Mouse (Mus musculus): ENCODE results near the gene Gm29427. TPM values are rescaled to one million over a fixed set of nuclear protein-coding genes. Genes with fewer than 3 reads are reported as not detected.

The Gm29427 gene
- polyA plus RNA-seq (2012; rRNA removed): 0.01 TPM in 1 of 2 replicates, not detected in the other

GRCm38 (mm10) chr1:130715561-130716217 lies at the start of gene Gm29427:
Gene Gm29427, minus strand, starts transcription at chr1:130715799.

GRCm38 (mm10) chr1:130731741-130732337 lies 16.2 kb upstream of the Gm29427 start, which contains the start of gene AA986860:
Gene AA986860, plus strand, starts transcription at chr1:130731976.

GRCm38 (mm10) chr1:130729153-130729552 lies 13.6 kb upstream of the Gm29427 start, which contains the start of gene Pfkfb2:
Gene Pfkfb2, minus strand, starts transcription at chr1:130729253.

GRCm38 (mm10) chr1:130717291-130717871 lies 1.8 kb upstream of the Gm29427 start, which contains the start of gene Yod1:
Gene Yod1, plus strand, starts transcription at chr1:130717327.

GRCm38 (mm10) chr1:130661454-130661853 lies 54.1 kb downstream of the Gm29427 start, which contains the start of gene C4bp:
Gene C4bp, minus strand, starts transcription at chr1:130661632.

GRCm38 (mm10) chr1:130629521-130629920 lies 86.1 kb downstream of the Gm29427 start, which contains the start of gene Zp3r:
Gene Zp3r, minus strand, starts transcription at chr1:130629621.

Other genes starting within 250 kb of the Gm29427 start
- gene Zp3r, start 86.2 kb downstream of the Gm29427 start, polyA plus RNA-seq (2012; rRNA removed): not detected in 2 replicates
- 4.4 and 8.9 TPM in 2 replicates for gene C4bp, start 54.2 kb downstream of the Gm29427 start, polyA plus RNA-seq (2012; rRNA removed)
- gene Yod1, start 1.5 kb upstream of the Gm29427 start, polyA plus RNA-seq (2012; rRNA removed): 3.5 and 3.6 TPM in 2 replicates
- 5.3 and 6.0 TPM in 2 replicates for gene Pfkfb2, start 13.5 kb upstream of the Gm29427 start, polyA plus RNA-seq (2012; rRNA removed)
- 1.4 and 1.5 TPM in 2 replicates for gene AA986860, start 16.2 kb upstream of the Gm29427 start, polyA plus RNA-seq (2012; rRNA removed)
- 0.02 and 0.04 TPM in 2 replicates for gene Fcamr, start 85.1 kb upstream of the Gm29427 start, polyA plus RNA-seq (2012; rRNA removed)
- 1.0 and 1.1 TPM in 2 replicates for gene Pigr, start 110.9 kb upstream of the Gm29427 start, polyA plus RNA-seq (2012; rRNA removed)
- gene Fcmr, start 149.9 kb upstream of the Gm29427 start, polyA plus RNA-seq (2012; rRNA removed): 0.11 TPM in 1 of 2 replicates, not detected in the other
- not detected in 2 replicates for gene Il24, start 171.7 kb upstream of the Gm29427 start, polyA plus RNA-seq (2012; rRNA removed)
- gene Il20, start 195.7 kb upstream of the Gm29427 start, polyA plus RNA-seq (2012; rRNA removed): not detected in 2 replicates
- gene Il19, start 224.3 kb upstream of the Gm29427 start, polyA plus RNA-seq (2012; rRNA removed): not detected in 2 replicates

Measured in liver, embryonic 18 days (tissue).